Mouse (Mus musculus): Measurements from ENCODE around the gene Mapk8ip2. TPM values are rescaled to one million over a fixed set of nuclear protein-coding genes. Genes with fewer than 3 reads are reported as not detected.
"Not testable (repeated sequence)": the region's sequence is repeated elsewhere in the genome, so short reads cannot be mapped to it uniquely, and the experiment has no call there.

Mapk8ip2 gene
- total and polyA plus RNA-seq, 2 experiments from 2014 or later, result 68.8 to 110 TPM

DNA sequence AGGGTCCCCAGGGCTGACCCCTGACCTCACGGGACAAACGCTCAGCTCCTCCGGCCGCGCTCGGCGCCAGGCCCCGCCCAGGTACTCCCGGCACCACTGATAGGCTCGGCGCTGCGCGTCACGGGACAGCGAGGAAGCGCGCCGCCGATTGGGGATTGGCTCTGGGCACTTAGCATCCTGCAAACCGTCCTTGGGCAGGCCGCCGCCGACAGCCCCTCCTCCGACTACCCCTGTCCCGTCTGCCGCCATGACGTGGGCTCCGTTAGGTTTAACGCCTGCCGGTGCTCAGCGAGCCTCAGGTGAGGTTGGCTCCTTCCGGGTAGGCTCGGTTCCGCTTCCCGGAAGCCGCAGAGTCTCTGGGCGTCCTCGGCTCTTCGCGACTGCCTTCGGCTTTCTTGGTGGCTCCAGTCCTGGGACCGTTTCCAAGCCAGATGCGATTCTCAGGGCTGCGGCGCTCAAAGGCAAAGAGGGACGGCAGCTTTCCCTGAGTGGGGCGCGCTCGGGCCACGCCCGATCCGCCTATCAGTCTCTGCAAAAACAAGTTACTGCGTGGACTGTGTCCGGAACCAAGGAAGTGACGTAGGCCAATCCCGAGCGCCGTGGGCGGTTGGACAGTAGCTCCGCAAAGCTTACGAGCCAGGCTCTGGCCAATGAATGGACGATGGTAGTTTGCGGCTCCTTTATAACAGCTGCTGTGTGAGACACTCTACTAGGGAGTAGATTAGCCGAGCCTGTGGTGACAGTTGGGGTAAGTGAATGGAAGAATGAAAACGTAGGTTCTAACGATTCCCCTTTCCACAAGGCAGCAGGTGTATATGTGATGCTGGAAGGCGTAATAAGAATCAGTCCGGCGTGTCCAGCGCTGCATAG lies 24.1 kb upstream of the Mapk8ip2 start, which contains the start of the genes C730034F03Rik, Gm44502 and Chkb:
Gene C730034F03Rik (plus strand): TSS at position 238 of the 870 bp plus-strand sequence.
Gene Gm44502 (minus strand): TSS at position 345 of the 870 bp plus-strand sequence.
Gene Chkb (minus strand): TSS at position 557 of the 870 bp plus-strand sequence.
- peak within 1 kb of the TSS; percentile 93 for H3K27ac ChIP-seq (ENCODE audit: low read depth, low read length)
- 0 out of 2 replicates have a peak, but pooled peaks cover 2% of the 10 kb centered on the region for H3K4me1 ChIP-seq (ENCODE audit: insufficient read depth, low read length)
- peak within 1 kb of the TSS; percentile 96 for H3K4me2 ChIP-seq (ENCODE audit: low read depth, low read length, poor library complexity, severe bottlenecking)
- DNase-seq (ENCODE audit: low spot score) (peak; percentile 99), ATAC-seq (ENCODE audit: low FRiP score) (peak; percentile 95)
- H3K9me3 ChIP-seq (ENCODE audit: low read length), result no peaks in the 10 kb centered on the region
- no peak for TF ChIP-seq CTCF (IDR thresholded peaks at IDR 0.05)
- H3K4me3 ChIP-seq (ENCODE audit: low read depth, low read length), result peak within 1 kb of the TSS; percentile 76
- H3K9ac ChIP-seq (replicated peaks; ENCODE audit: low read length, poor library complexity, severe bottlenecking), result peak within 1 kb of the TSS; percentile 66
- no peaks in the 10 kb centered on the region for H3K27me3 ChIP-seq (ENCODE audit: insufficient read depth, low read length)
- H3K36me3 ChIP-seq (ENCODE audit: insufficient read depth, low read length), result peaks cover 24% of the 10 kb centered on the region
- under 1% methylated on average over 63 of the region's 70 CpGs for WGBS

DNA sequence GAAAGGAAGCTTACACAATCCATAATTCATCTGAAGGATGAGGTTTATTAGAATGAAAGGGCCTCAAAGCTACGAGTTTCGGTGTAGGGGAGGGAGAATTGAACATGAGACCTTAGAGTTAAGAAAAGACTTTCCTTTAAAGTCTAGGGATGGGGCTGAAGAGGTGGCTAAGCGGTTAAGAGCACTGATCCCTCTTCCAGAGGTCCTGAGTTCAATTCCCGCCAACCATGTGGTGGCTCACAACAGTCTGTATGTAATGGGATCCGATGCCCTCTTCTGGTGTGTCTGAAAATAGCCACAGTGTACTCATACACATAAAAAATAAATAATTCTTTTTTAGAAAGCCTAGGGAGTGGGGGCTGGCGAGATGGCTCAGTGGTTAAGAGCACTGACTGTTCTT lies 23.4 kb upstream of the Mapk8ip2 start:
- Histone ChIP-seq H3K27me3 (ENCODE audit: insufficient read depth, low read length) (no peaks in the 10 kb centered on the region), H3K4me3 (ENCODE audit: low read depth, low read length) (peak overlapping the region; percentile 76), H3K9me3 (ENCODE audit: low read length) (no peaks in the 10 kb centered on the region), H3K36me3 (ENCODE audit: insufficient read depth, low read length) (peaks cover 22% of the 10 kb centered on the region), H3K9ac (replicated peaks; ENCODE audit: low read length, poor library complexity, severe bottlenecking) (peak overlapping the region; percentile 66; the same call in 1 of the 2 replicates), H3K4me1 (ENCODE audit: insufficient read depth, low read length) (0 out of 2 replicates have a peak, but pooled peaks cover 2% of the 10 kb centered on the region), H3K27ac (ENCODE audit: low read depth, low read length) (peak overlapping the region; percentile 93), H3K4me2 (ENCODE audit: low read depth, low read length, poor library complexity, severe bottlenecking) (peak overlapping the region; percentile 96)
- peak; percentile 37 for TF ChIP-seq CTCF (IDR thresholded peaks at IDR 0.05)
- 48% methylated on average over 6 of the region's 6 CpGs for WGBS
- no peak for ATAC-seq (ENCODE audit: low FRiP score)
- DNase-seq (ENCODE audit: low spot score), result no peak

DNA sequence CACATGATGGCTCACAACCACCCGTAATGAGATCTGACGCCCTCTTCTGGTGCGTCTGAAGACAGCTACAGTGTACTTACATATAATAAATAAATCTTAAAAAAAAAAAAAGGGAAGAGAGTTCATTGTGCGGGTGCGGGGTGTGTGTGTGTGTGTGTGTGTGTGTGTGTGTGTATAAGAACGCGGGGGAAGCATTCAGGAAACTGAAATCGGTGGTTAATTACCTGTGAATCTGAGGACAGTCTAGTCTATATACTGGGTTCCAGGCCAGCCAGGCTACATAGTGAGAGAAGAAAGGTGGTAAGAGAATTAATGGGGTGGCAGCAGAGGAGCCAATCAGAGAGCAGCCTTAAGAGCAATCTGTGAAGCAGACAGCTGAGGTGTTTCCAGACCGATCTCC lies 22.9 kb upstream of the Mapk8ip2 start:
- not testable (repeated sequence) for H3K9me3 ChIP-seq (ENCODE audit: low read length); H3K4me2 ChIP-seq (ENCODE audit: low read depth, low read length, poor library complexity, severe bottlenecking); H3K9ac ChIP-seq (replicated peaks; ENCODE audit: low read length, poor library complexity, severe bottlenecking); H3K27me3 ChIP-seq (ENCODE audit: insufficient read depth, low read length); H3K4me1 ChIP-seq (ENCODE audit: insufficient read depth, low read length); H3K4me3 ChIP-seq (ENCODE audit: low read depth, low read length); H3K27ac ChIP-seq (ENCODE audit: low read depth, low read length); ATAC-seq (ENCODE audit: low FRiP score); DNase-seq (ENCODE audit: low spot score)
- 89% methylated on average over 9 of the region's 9 CpGs for WGBS
- H3K36me3 ChIP-seq (ENCODE audit: insufficient read depth, low read length), result peaks cover 19% of the 10 kb centered on the region

DNA sequence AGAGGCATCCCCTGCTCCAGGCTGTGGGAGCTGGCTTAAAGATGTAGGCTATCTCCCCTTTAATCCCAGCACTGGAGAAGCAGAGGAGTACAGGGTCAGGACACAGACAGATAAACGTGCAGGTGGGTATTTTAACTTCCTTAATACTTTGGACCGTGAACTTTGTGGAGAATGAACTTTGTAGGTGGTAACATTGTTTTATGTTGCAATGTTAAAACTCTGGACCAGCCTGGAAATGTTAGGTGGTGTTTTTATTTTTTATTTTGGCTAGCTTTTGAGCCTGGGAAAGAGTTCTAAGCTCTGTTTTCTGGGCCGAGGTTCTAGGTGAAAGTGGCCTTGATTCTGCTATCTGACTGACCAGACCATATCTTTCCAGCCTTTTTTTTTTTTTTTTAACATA lies 22.4 kb upstream of the Mapk8ip2 start:
- no peak for TF ChIP-seq CTCF (IDR thresholded peaks at IDR 0.05)
- Histone ChIP-seq H3K27ac (ENCODE audit: low read depth, low read length) (no peak overlapping the region), H3K4me3 (ENCODE audit: low read depth, low read length) (no peak overlapping the region), H3K36me3 (ENCODE audit: insufficient read depth, low read length) (peaks cover 14% of the 10 kb centered on the region), H3K9me3 (ENCODE audit: low read length) (no peaks in the 10 kb centered on the region), H3K9ac (replicated peaks; ENCODE audit: low read length, poor library complexity, severe bottlenecking) (no peak overlapping the region), H3K27me3 (ENCODE audit: insufficient read depth, low read length) (no peaks in the 10 kb centered on the region), H3K4me2 (ENCODE audit: low read depth, low read length, poor library complexity, severe bottlenecking) (no peak overlapping the region), H3K4me1 (ENCODE audit: insufficient read depth, low read length) (0 out of 2 replicates have a peak, but pooled peaks cover 2% of the 10 kb centered on the region)
- no peak for DNase-seq (ENCODE audit: low spot score)
- ATAC-seq (ENCODE audit: low FRiP score), result no peak
- WGBS, result 89% methylated on average over 3 of the region's 3 CpGs

DNA sequence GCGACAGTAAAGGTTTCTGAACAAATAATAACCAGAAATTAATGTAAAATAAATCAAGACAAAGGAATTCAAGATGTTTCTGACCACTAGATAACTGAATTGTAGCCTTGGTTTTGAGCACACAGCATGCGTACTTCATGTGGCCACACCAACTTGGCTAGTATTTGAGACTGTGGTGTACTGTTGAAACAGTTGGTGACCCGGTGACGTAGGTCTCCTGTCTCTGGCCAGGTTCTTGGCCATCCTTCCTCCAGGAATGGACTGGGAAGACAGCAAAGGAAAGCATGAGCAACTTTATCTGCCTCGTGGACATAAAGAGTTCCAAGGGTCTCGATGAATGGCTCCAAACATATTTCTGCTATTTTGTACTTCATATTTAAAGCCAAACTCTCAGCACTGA lies 21.9 kb upstream of the Mapk8ip2 start:
- no peak overlapping the region for H3K4me2 ChIP-seq (ENCODE audit: low read depth, low read length, poor library complexity, severe bottlenecking)
- no peak for TF ChIP-seq CTCF (IDR thresholded peaks at IDR 0.05)
- no peak overlapping the region for H3K4me3 ChIP-seq (ENCODE audit: low read depth, low read length)
- no peak overlapping the region for H3K27ac ChIP-seq (ENCODE audit: low read depth, low read length)
- no peaks in the 10 kb centered on the region for H3K9me3 ChIP-seq (ENCODE audit: low read length)
- DNase-seq (ENCODE audit: low spot score), result no peak
- H3K36me3 ChIP-seq (ENCODE audit: insufficient read depth, low read length), result peaks cover 9% of the 10 kb centered on the region
- no peaks in the 10 kb centered on the region for H3K27me3 ChIP-seq (ENCODE audit: insufficient read depth, low read length)
- 0 out of 2 replicates have a peak, but pooled peaks cover 2% of the 10 kb centered on the region for H3K4me1 ChIP-seq (ENCODE audit: insufficient read depth, low read length)
- H3K9ac ChIP-seq (replicated peaks; ENCODE audit: low read length, poor library complexity, severe bottlenecking), result no peak overlapping the region
- WGBS, result 92% methylated on average over 6 of the region's 6 CpGs
- no peak for ATAC-seq (ENCODE audit: low FRiP score)

DNA sequence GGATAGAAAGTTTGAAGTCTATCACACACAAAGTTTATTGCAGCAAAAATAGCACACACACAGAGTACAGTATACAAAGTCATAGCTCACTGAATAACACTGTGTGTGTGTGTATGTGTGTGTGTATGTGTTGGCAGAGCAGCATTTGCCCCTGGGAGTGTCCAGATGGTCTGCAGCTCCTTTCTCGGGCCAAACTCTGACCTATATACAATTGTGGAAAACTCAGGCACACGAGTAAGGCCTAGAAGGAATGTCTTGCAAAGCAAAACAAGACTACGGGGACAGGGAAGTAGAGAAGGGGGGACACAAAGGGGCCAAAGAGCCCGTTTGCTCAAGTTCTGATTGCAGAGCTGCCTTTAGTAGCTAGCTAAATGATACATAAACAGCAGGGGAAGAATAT lies 20.8 kb upstream of the Mapk8ip2 start:
- 87% methylated on average over 4 of the region's 4 CpGs for WGBS
- H3K4me1 ChIP-seq (ENCODE audit: insufficient read depth, low read length), result 0 out of 2 replicates have a peak, but pooled peaks cover 2% of the 10 kb centered on the region
- no peak overlapping the region for H3K4me2 ChIP-seq (ENCODE audit: low read depth, low read length, poor library complexity, severe bottlenecking)

More for the DNA sequence above, 20.8 kb upstream of the Mapk8ip2 start:
- Histone ChIP-seq H3K9ac (replicated peaks; ENCODE audit: low read length, poor library complexity, severe bottlenecking) (no peak overlapping the region), H3K27ac (ENCODE audit: low read depth, low read length) (no peak overlapping the region), H3K4me3 (ENCODE audit: low read depth, low read length) (no peak overlapping the region), H3K27me3 (ENCODE audit: insufficient read depth, low read length) (no peaks in the 10 kb centered on the region), H3K36me3 (ENCODE audit: insufficient read depth, low read length) (no peaks in the 10 kb centered on the region), H3K9me3 (ENCODE audit: low read length) (no peaks in the 10 kb centered on the region)
- ATAC-seq (ENCODE audit: low FRiP score) (no peak), DNase-seq (ENCODE audit: low spot score) (no peak)
- no peak for TF ChIP-seq CTCF (IDR thresholded peaks at IDR 0.05)

Measured in midbrain, postnatal 0 days (tissue).